Mouse (Mus musculus): ENCODE measurements at regions not wholly inside any gene's neighbourhood (a gene's known extent, or its start where the extent isn't known, plus 50 kb on each side); places are given as distances from the start of the nearest gene placed in this dataset.

GRCm38 (mm10) chr3:81369742-81370141, 333.5 kb downstream of the Pdgfc start:
- TF ChIP-seq REST (IDR thresholded peaks at IDR 0.05; ENCODE audit: insufficient read depth, insufficient read length) (no peak), POLR2A (IDR thresholded peaks at IDR 0.05; ENCODE audit: insufficient read length, low read depth) (no peak), POLR2AphosphoS2 (IDR thresholded peaks at IDR 0.05; ENCODE audit: insufficient read length, low read depth) (no peak), E2F4 (IDR thresholded peaks at IDR 0.05; ENCODE audit: insufficient read depth) (no peak), MYOG (IDR thresholded peaks at IDR 0.05; ENCODE audit: control insufficient read depth in 1 of 3, insufficient read depth in 1 of 3, insufficient read length in 2 of 3, low read depth in 2 of 3) (no peak), MAX (IDR thresholded peaks at IDR 0.05; ENCODE audit: low read depth) (no peak), SRF (IDR thresholded peaks at IDR 0.05; ENCODE audit: control insufficient read depth, insufficient read length, low read depth) (no peak), TCF3 (IDR thresholded peaks at IDR 0.05; ENCODE audit: insufficient read length, low read depth) (no peak)

Data from myocyte (in vitro differentiated cells).